Mouse (Mus musculus): ENCODE results near the gene Rilpl1. TPM values are rescaled to one million over a fixed set of nuclear protein-coding genes. Genes with fewer than 3 reads are reported as not detected.

Rilpl1 gene
- polyA plus RNA-seq, 1 experiment from 2014 or later, result 15.6 TPM

- Histone ChIP-seq H3K4me1 (replicated peaks) (peaks cover 37% of the 10 kb centered on the region), H3K4me3 (peak overlapping the region; percentile 92), H3K27me3 (no peaks in the 10 kb centered on the region), H3K36me3 (peaks cover 33% of the 10 kb centered on the region), H3K27ac (replicated peaks) (peak overlapping the region; percentile 81), H3K9me3 (no peaks in the 10 kb centered on the region), H3K9ac (peak overlapping the region; percentile 96), H3K4me2 (peak overlapping the region; percentile 88)
- 3% methylated on average over 15 of the region's 77 CpGs for WGBS
- peak; percentile 57 for ATAC-seq (ENCODE audit: low FRiP score, low read depth)
Measured at GRCm38 (mm10) chr5:124445621-124446293, 85.4 kb downstream of the Rilpl1 start.

- peak; percentile 90 for ATAC-seq (ENCODE audit: low FRiP score, low read depth)
- Histone ChIP-seq H3K27me3 (no peaks in the 10 kb centered on the region), H3K9ac (peak overlapping the region; percentile 96), H3K9me3 (no peaks in the 10 kb centered on the region), H3K4me3 (peak overlapping the region; percentile 92), H3K27ac (replicated peaks) (peak overlapping the region; percentile 83), H3K36me3 (peaks cover 25% of the 10 kb centered on the region), H3K4me2 (peak overlapping the region; percentile 88), H3K4me1 (replicated peaks) (peaks cover 45% of the 10 kb centered on the region)
- 5% methylated on average over 58 of the region's 66 CpGs for WGBS
Measured at GRCm38 (mm10) chr5:124444661-124445561, 86.3 kb downstream of the Rilpl1 start.

- Histone ChIP-seq H3K27ac (replicated peaks) (no peak overlapping the region), H3K4me2 (peak overlapping the region; percentile 88), H3K4me1 (replicated peaks) (peaks cover 43% of the 10 kb centered on the region), H3K36me3 (peaks cover 21% of the 10 kb centered on the region), H3K9me3 (no peaks in the 10 kb centered on the region), H3K4me3 (peak overlapping the region; percentile 92), H3K27me3 (no peaks in the 10 kb centered on the region), H3K9ac (no peak overlapping the region)
- ATAC-seq (ENCODE audit: low FRiP score, low read depth), result no peak
- 73% methylated on average over 3 of the region's 3 CpGs for WGBS
Measured at GRCm38 (mm10) chr5:124444208-124444607, 87.0 kb downstream of the Rilpl1 start.

Other genes starting within 250 kb of the Rilpl1 start
- 10.8 and 11.4 TPM in 2 replicates for gene Mphosph9, start 203.4 kb downstream of the Rilpl1 start, polyA plus RNA-seq (2015; fragmentation: Nextera tagmentation; extraction: Ambion mirVana)
- gene 2810006K23Rik, start 203.3 kb downstream of the Rilpl1 start, polyA plus RNA-seq (2015; fragmentation: Nextera tagmentation; extraction: Ambion mirVana), result 15.4 and 16.2 TPM in 2 replicates
- gene Cdk2ap1, start 168.3 kb downstream of the Rilpl1 start, polyA plus RNA-seq (2015; fragmentation: Nextera tagmentation; extraction: Ambion mirVana), result 144 and 145 TPM in 2 replicates
- 84.9 and 93.0 TPM in 2 replicates for gene Sbno1, start 105.4 kb downstream of the Rilpl1 start, polyA plus RNA-seq (2015; fragmentation: Nextera tagmentation; extraction: Ambion mirVana)
- 42.0 and 49.3 TPM in 2 replicates for gene Kmt5a, start 91.5 kb downstream of the Rilpl1 start, polyA plus RNA-seq (2015; fragmentation: Nextera tagmentation; extraction: Ambion mirVana)
- 28.8 and 29.1 TPM in 2 replicates for gene Rilpl2, start 53.0 kb downstream of the Rilpl1 start, polyA plus RNA-seq (2015; fragmentation: Nextera tagmentation; extraction: Ambion mirVana)
- gene Snrnp35, start 48.3 kb downstream of the Rilpl1 start, polyA plus RNA-seq (2015; fragmentation: Nextera tagmentation; extraction: Ambion mirVana), result 20.3 and 22.1 TPM in 2 replicates
- gene Tmed2, start 9.3 kb upstream of the Rilpl1 start, polyA plus RNA-seq (2015; fragmentation: Nextera tagmentation; extraction: Ambion mirVana), result 335 and 341 TPM in 2 replicates
- 24.8 and 25.1 TPM in 2 replicates for gene Ddx55, start 21.5 kb upstream of the Rilpl1 start, polyA plus RNA-seq (2015; fragmentation: Nextera tagmentation; extraction: Ambion mirVana)
- 60.0 and 63.0 TPM in 2 replicates for gene Eif2b1, start 47.7 kb upstream of the Rilpl1 start, polyA plus RNA-seq (2015; fragmentation: Nextera tagmentation; extraction: Ambion mirVana)
- gene Gtf2h3, start 47.7 kb upstream of the Rilpl1 start, polyA plus RNA-seq (2015; fragmentation: Nextera tagmentation; extraction: Ambion mirVana), result 43.8 and 45.3 TPM in 2 replicates
- gene Atp6v0a2, start 97.2 kb upstream of the Rilpl1 start, polyA plus RNA-seq (2015; fragmentation: Nextera tagmentation; extraction: Ambion mirVana), result 34.5 and 37.8 TPM in 2 replicates
- 0.14 and 0.18 TPM in 2 replicates for gene Dnah10, start 193.7 kb upstream of the Rilpl1 start, polyA plus RNA-seq (2015; fragmentation: Nextera tagmentation; extraction: Ambion mirVana)